Mouse (Mus musculus): ENCODE measurements around the gene Srrm3. TPM values are rescaled to one million over a fixed set of nuclear protein-coding genes. Genes with fewer than 3 reads are reported as not detected.

The Srrm3 gene
- polyA plus RNA-seq, 2 experiments: 0.01 TPM; not detected in 1

DNA sequence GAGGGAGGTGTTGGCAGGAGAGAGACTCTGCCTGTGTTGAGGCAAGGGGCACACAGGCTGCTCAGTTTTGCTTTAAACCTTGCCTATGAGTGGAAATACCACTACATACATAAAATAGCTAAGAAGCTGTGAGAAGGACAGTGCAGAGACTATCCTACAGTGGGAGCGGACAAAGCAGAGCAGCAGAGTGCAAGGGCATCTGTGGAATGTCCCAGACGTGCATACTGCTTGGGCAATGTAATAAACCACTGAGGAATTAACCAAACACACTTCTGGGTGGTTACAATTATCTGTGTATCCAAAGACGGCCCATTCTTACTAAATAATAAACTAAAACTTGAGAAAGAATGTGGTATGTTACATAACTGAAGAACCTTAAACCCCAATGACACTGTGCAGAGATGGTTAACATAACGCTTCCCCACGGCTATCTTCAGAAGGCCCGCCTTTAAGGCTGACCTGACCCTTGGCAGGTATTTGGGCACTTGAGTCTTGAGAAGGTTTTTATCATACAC is 109.4 kb downstream of the Srrm3 start:
- WGBS (ENCODE audit: insufficient replicate concordance): 75% methylated on average over 6 of the region's 6 CpGs
- ATAC-seq (ENCODE audit: insufficient read depth) (no peak), DNase-seq (ENCODE audit: low read depth in 3 of 3, low spot score in 3 of 3) (no peak)
- H3K4me1 ChIP-seq (replicated peaks; ENCODE audit: control insufficient read depth in 2 of 2, insufficient read depth in 2 of 2, low read length in 1 of 2): peaks cover 0 to 18% of the 10 kb centered on the region in 2 experiments; a peak in 3 of 4 replicates
- H3K4me2 ChIP-seq (ENCODE audit: low read depth): no peak overlapping the region
- H3K36me3 ChIP-seq (replicated peaks; ENCODE audit: control insufficient read depth, insufficient read depth, low read depth): peaks cover 18% of the 10 kb centered on the region
- TF ChIP-seq CTCF (IDR thresholded peaks at IDR 0.05; ENCODE audit: low read depth) (no peak), EP300 (IDR thresholded peaks at IDR 0.05; ENCODE audit: low read depth) (no peak)
- H3K27me3 ChIP-seq (ENCODE audit: control insufficient read depth, insufficient read depth, low read length): no peaks in the 10 kb centered on the region
- no peaks in the 10 kb centered on the region for H3K9me3 ChIP-seq (ENCODE audit: control insufficient read depth, low read length)
- no peak overlapping the region for H3K9ac ChIP-seq (replicated peaks)
- H3K4me3 ChIP-seq (ENCODE audit: insufficient read depth in 1 of 2, low read depth in 2 of 2, low read length in 2 of 2): no peak overlapping the region
- no peak overlapping the region for H3K27ac ChIP-seq

DNA sequence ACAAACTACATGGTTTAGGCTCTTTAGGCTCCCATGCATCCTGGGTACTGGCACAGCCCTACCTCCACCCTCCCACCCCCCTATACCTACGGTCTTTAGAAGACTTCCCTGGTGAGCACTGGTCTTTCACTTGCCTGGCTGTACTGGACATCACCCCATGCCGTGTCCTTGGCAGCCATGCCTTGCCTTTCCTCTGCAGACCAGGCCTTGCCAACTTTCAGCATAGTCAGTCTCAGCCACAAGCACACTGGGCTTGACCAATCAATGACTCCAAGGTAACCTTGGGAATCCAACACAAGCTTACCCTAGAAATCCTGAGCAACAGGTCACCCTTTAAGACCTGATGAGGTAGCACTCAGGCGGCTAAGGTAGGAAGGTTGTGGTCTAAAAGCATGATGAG is 109.9 kb downstream of the Srrm3 start:
- Histone ChIP-seq H3K9me3 (ENCODE audit: control insufficient read depth, low read length) (no peaks in the 10 kb centered on the region), H3K27me3 (ENCODE audit: control insufficient read depth, insufficient read depth, low read length) (no peaks in the 10 kb centered on the region), H3K4me1 (replicated peaks; ENCODE audit: control insufficient read depth in 2 of 2, insufficient read depth in 2 of 2, low read length in 1 of 2) (peaks cover 0 to 18% of the 10 kb centered on the region in 2 experiments; a peak in 3 of 4 replicates), H3K4me2 (ENCODE audit: low read depth) (no peak overlapping the region), H3K27ac (no peak overlapping the region), H3K4me3 (ENCODE audit: insufficient read depth in 1 of 2, low read depth in 2 of 2, low read length in 2 of 2) (no peak overlapping the region), H3K9ac (replicated peaks) (no peak overlapping the region), H3K36me3 (replicated peaks; ENCODE audit: control insufficient read depth, insufficient read depth, low read depth) (peaks cover 17% of the 10 kb centered on the region)
- 80% methylated on average over 3 of the region's 3 CpGs for WGBS (ENCODE audit: insufficient replicate concordance)
- ATAC-seq (ENCODE audit: insufficient read depth) (no peak), DNase-seq (ENCODE audit: low read depth in 3 of 3, low spot score in 3 of 3) (no peak)
- no peak for TF ChIP-seq EP300 (IDR thresholded peaks at IDR 0.05; ENCODE audit: low read depth)
- no peak for TF ChIP-seq CTCF (IDR thresholded peaks at IDR 0.05; ENCODE audit: low read depth)

DNA sequence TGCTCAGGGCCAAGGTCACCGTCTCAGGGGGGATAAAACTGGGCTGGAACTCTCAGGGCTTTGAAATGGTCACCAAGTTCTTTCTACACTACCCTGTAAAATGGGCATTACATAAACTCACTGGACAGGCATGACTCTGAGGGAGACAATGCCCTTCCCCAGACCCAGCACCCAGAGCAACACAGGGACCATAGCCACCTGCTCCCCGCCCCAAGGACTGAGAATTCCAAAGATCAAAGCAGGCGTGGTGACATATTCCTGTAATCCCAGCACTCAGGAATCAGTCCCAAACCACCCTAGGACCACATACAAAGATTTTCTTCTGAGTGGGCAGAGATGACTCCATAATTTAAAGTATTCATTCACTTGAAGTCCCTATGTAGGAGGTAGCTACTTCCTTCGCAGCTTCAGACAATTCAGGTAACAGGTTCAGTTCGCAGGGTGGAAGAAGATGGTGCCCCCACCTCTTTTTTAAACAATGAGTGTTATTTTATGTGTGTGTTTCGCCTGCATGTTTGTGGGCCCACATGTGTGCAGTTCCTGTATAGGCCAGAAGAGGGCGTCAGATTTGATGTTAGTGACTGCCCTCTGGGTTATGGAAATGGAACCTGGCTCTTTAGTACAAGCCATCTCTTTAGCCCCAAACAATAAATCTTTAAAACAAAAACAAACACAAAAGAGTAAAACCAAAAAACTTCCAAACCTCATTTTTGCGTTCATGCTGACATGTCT is 110.8 kb downstream of the Srrm3 start:
- no peak for DNase-seq (ENCODE audit: low read depth in 3 of 3, low spot score in 3 of 3)
- no peaks in the 10 kb centered on the region for H3K27me3 ChIP-seq (ENCODE audit: control insufficient read depth, insufficient read depth, low read length)
- peak; percentile 57 for TF ChIP-seq CTCF (IDR thresholded peaks at IDR 0.05; ENCODE audit: low read depth)
- TF ChIP-seq EP300 (IDR thresholded peaks at IDR 0.05; ENCODE audit: low read depth): no peak
- 79% methylated on average over 8 of the region's 8 CpGs for WGBS (ENCODE audit: insufficient replicate concordance)
- no peak overlapping the region for H3K4me3 ChIP-seq (ENCODE audit: insufficient read depth in 1 of 2, low read depth in 2 of 2, low read length in 2 of 2)
- no peak overlapping the region for H3K4me2 ChIP-seq (ENCODE audit: low read depth)
- no peak overlapping the region for H3K27ac ChIP-seq
- no peak overlapping the region for H3K9ac ChIP-seq (replicated peaks)
- peaks cover 0 to 18% of the 10 kb centered on the region in 2 experiments; a peak in 3 of 4 replicates for H3K4me1 ChIP-seq (replicated peaks; ENCODE audit: control insufficient read depth in 2 of 2, insufficient read depth in 2 of 2, low read length in 1 of 2)
- ATAC-seq (ENCODE audit: insufficient read depth): no peak
- H3K9me3 ChIP-seq (ENCODE audit: control insufficient read depth, low read length): no peaks in the 10 kb centered on the region
- H3K36me3 ChIP-seq (replicated peaks; ENCODE audit: control insufficient read depth, insufficient read depth, low read depth): peaks cover 23% of the 10 kb centered on the region

DNA sequence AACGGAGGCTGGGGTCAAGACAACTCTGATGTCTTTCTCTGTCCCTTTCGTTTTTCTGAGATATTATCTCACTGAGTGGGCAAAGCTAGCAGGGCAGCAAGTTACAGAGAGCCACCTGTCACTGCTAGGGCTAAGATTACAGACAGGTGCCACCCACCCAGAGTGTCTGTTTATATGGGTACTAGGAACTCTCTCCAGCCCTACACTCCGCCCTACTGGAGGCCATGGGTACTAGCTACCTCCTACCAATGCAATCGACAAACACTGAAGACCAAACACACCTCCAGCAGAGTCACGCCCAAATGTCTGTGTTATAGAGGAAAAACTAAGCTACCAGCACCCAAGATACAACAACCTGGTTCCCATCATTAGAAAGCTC is 111.4 kb downstream of the Srrm3 start:
- 72% methylated on average over 5 of the region's 5 CpGs for WGBS (ENCODE audit: insufficient replicate concordance)
- H3K4me1 ChIP-seq (replicated peaks; ENCODE audit: control insufficient read depth in 2 of 2, insufficient read depth in 2 of 2, low read length in 1 of 2): peaks cover 0 to 16% of the 10 kb centered on the region in 2 experiments; a peak in 3 of 4 replicates
- DNase-seq (ENCODE audit: low read depth in 3 of 3, low spot score in 3 of 3): no peak
- no peak overlapping the region for H3K4me3 ChIP-seq (ENCODE audit: insufficient read depth in 1 of 2, low read depth in 2 of 2, low read length in 2 of 2)
- H3K4me2 ChIP-seq (ENCODE audit: low read depth): no peak overlapping the region
- H3K27me3 ChIP-seq (ENCODE audit: control insufficient read depth, insufficient read depth, low read length): no peaks in the 10 kb centered on the region
- ATAC-seq (ENCODE audit: insufficient read depth): no peak
- no peak overlapping the region for H3K9ac ChIP-seq (replicated peaks)
- no peak overlapping the region for H3K27ac ChIP-seq
- TF ChIP-seq EP300 (IDR thresholded peaks at IDR 0.05; ENCODE audit: low read depth): no peak
- TF ChIP-seq CTCF (IDR thresholded peaks at IDR 0.05; ENCODE audit: low read depth): no peak
- no peaks in the 10 kb centered on the region for H3K9me3 ChIP-seq (ENCODE audit: control insufficient read depth, low read length)
- H3K36me3 ChIP-seq (replicated peaks; ENCODE audit: control insufficient read depth, insufficient read depth, low read depth): peaks cover 23% of the 10 kb centered on the region

DNA sequence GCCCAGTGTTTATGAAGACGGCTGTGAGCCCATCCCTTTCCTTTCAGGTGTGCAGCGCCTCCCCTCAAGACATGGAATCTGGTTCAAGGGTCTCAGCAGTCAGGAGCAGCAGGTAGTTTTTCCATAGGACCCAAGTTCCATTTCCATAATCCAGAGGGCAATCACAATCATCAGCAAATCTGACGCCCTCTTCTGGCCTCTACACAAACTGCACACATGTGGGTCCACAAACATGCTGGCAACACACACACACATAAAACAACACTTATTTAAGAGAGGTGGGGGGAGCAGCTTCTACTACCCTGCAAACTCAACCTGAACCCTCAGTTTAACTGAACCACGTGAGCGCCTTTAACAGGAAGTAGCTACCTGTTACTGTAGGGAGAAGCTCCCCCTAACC is 111.9 kb downstream of the Srrm3 start:
- Histone ChIP-seq H3K9me3 (ENCODE audit: control insufficient read depth, low read length) (no peaks in the 10 kb centered on the region), H3K9ac (replicated peaks) (no peak overlapping the region), H3K27ac (no peak overlapping the region), H3K4me1 (replicated peaks; ENCODE audit: control insufficient read depth in 2 of 2, insufficient read depth in 2 of 2, low read length in 1 of 2) (peaks cover 0 to 14% of the 10 kb centered on the region in 2 experiments; a peak in 3 of 4 replicates), H3K27me3 (ENCODE audit: control insufficient read depth, insufficient read depth, low read length) (no peaks in the 10 kb centered on the region), H3K4me2 (ENCODE audit: low read depth) (no peak overlapping the region), H3K4me3 (ENCODE audit: insufficient read depth in 1 of 2, low read depth in 2 of 2, low read length in 2 of 2) (no peak overlapping the region), H3K36me3 (replicated peaks; ENCODE audit: control insufficient read depth, insufficient read depth, low read depth) (peaks cover 21% of the 10 kb centered on the region)
- WGBS (ENCODE audit: insufficient replicate concordance): 88% methylated on average over 5 of the region's 5 CpGs
- DNase-seq (ENCODE audit: low read depth in 3 of 3, low spot score in 3 of 3) (no peak), ATAC-seq (ENCODE audit: insufficient read depth) (no peak)
- 0 out of 2 replicates have a peak, but pooled peaks have one; percentile 22 for TF ChIP-seq CTCF (IDR thresholded peaks at IDR 0.05; ENCODE audit: low read depth)
- TF ChIP-seq EP300 (IDR thresholded peaks at IDR 0.05; ENCODE audit: low read depth): no peak
